Mouse (Mus musculus) midbrain, embryonic 16.5 days (tissue): Measurements from ENCODE around the gene Ric8b. TPM values are rescaled to one million over a fixed set of nuclear protein-coding genes. Genes with fewer than 3 reads are reported as not detected.

Source experiments
- ATAC-seq: fragments of 200-750 bp; cut with Nextera tagmentation; 2 replicates; pipeline ENCODE4 v1.8.0; 2017; ENCODE audit warnings: moderate TSS enrichment
- H3K27ac ChIP-seq: fragments of 300-500 bp; sonication (generic); 2 replicates; pipeline ENCODE4 v1.5.1; 2014; ENCODE audit warnings: mild to moderate bottlenecking, low read length, mixed read lengths
- H3K27me3 ChIP-seq: fragments of 300-500 bp; sonication (generic); 2 replicates; pipeline ENCODE4 v1.6.1; 2014; ENCODE audit warnings: low read depth, low read length, mixed read lengths; ENCODE audit not compliant: control insufficient read depth, insufficient read depth
- H3K36me3 ChIP-seq: fragments of 300-500 bp; sonication (generic); 2 replicates; pipeline ENCODE4 v1.6.1; 2014; ENCODE audit warnings: mild to moderate bottlenecking, low read length, moderate library complexity, mixed read lengths; ENCODE audit not compliant: control insufficient read depth, insufficient read depth
- H3K4me1 ChIP-seq: fragments of 300-500 bp; sonication (generic); 2 replicates; pipeline ENCODE4 v1.6.1; 2014; ENCODE audit warnings: mild to moderate bottlenecking, low read length, mixed read lengths; ENCODE audit not compliant: control insufficient read depth, insufficient read depth
- H3K4me2 ChIP-seq: fragments of 300-500 bp; sonication (generic); 2 replicates; pipeline ENCODE4 v1.6.1; 2014; ENCODE audit warnings: mild to moderate bottlenecking, low read length, mixed read lengths
- H3K4me3 ChIP-seq: fragments of 300-500 bp; sonication (generic); 2 replicates; pipeline ENCODE4 v1.5.1; 2014; ENCODE audit warnings: low read depth, mild to moderate bottlenecking, low read length, moderate library complexity, mixed read lengths
- H3K9ac ChIP-seq: fragments of 300-500 bp; sonication (generic); 2 replicates; pipeline ENCODE4 v1.6.1; 2014; ENCODE audit warnings: low read depth, low read length, mixed read lengths
- H3K9me3 ChIP-seq: fragments of 300-500 bp; sonication (generic); replicated peaks from 2 replicates; pipeline ENCODE4 v1.6.1; 2014; ENCODE audit warnings: mild to moderate bottlenecking, low read length, mixed read lengths; ENCODE audit not compliant: control insufficient read depth, poor library complexity, severe bottlenecking
- WGBS: fragments of 180-500 bp; shearing (Covaris S2); extraction: QIAGEN DNeasy Blood & Tissue Kit; methylation state at CpG from one replicate; pipeline ENCODE4 v1.1.7; 2014; 5-methylcytosine and 5-hydroxymethylcytosine counted together
- polyA plus RNA-seq: library from polyadenylated mRNA; unstranded; fragments of >200 nt; fragmentation: Nextera tagmentation; extraction: Ambion mirVana; gene quantifications from 2 replicates; pipeline ENCODE4 v1.2.1, GENCODE M21; 2015

The Ric8b gene
- polyA plus RNA-seq, 1 experiment from 2014 or later, result 49.3 TPM

GRCm38 (mm10) chr10:85006573-85007310, 89.3 kb downstream of the Ric8b start:
- Histone ChIP-seq H3K4me1 (peaks cover 5% of the 10 kb centered on the region; the same call in 1 of the 2 replicates), H3K9me3 (no peaks in the 10 kb centered on the region), H3K36me3 (0 out of 2 replicates have a peak, but pooled peaks cover 4% of the 10 kb centered on the region), H3K9ac (no peak overlapping the region), H3K27ac (no peak overlapping the region), H3K4me2 (no peak overlapping the region), H3K27me3 (no peaks in the 10 kb centered on the region), H3K4me3 (no peak overlapping the region)
- ATAC-seq, result no peak
- WGBS, result 65% methylated on average over 7 of the region's 7 CpGs

DNA sequence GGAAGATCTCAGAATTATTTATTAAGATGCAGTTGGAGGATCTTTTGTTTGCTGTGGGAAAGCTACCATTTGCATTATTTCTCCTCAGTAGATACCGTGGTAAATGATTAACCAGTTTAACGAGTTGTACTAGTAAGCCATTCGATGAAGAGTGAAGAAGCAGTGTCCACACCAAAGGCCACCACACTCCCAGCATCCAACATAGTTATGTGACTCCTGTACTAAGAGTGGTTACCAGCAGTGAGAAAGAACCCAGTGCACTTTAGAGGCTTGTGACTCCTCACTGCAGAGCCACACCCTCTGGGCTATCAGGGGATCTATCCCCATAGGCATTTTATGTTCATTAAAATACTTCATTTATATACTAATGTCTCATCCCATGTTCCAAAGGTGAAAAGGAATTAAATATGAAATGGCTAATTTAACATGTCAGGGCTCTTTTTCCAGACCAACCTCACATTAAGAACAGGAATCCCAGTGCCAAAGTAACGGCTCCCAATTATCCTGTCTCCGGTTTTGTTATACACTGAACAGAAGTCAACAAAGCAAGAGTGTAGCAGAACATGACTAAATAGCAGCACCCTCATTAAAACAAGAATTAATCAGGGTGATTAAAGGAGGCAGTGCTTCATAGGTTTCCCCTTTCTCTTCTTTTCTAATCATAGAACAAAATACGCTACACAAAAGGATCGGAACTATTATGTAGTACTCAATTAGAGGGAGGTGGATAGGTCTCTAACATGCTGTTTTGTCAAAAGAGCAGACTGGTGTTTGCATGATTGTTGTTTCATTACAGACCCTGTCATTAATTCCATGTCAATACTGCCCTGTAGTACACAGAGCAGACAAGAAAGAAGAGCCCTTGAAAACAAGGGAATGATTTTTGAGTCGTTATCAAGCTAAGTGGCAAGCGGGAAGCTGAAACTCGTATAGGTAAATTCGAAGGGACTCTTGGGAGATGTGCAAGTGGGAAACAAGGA, 90.7 kb downstream of the Ric8b start:
- no peak overlapping the region for H3K4me3 ChIP-seq
- H3K4me2 ChIP-seq, result no peak overlapping the region
- H3K9me3 ChIP-seq, result no peaks in the 10 kb centered on the region
- H3K27ac ChIP-seq, result no peak overlapping the region
- WGBS, result 55% methylated on average over 11 of the region's 11 CpGs
- H3K9ac ChIP-seq, result no peak overlapping the region
- ATAC-seq, result peak; percentile 19; the same call in 1 of the 2 replicates
- H3K4me1 ChIP-seq, result peaks cover 5% of the 10 kb centered on the region; the same call in 1 of the 2 replicates
- H3K27me3 ChIP-seq, result no peaks in the 10 kb centered on the region
- H3K36me3 ChIP-seq, result 0 out of 2 replicates have a peak, but pooled peaks cover 4% of the 10 kb centered on the region

DNA sequence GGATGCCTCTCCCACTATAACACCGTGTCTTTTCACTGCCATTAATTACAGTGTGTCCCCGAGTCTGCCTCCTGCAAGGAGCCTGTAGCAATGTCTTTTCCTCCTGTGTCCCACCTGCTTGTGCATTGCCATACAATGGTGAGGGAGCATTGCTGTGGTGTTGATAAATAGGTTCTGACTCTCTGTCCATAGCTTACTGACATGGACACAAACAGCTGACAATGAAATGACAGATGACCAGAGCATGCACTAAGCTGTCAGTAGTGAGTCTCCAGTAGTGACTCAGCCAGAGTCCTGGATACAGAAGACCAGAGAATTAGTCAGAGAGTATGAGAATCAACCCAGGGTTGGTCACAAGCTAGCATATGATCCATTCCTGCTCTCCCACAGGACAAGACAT, 93.7 kb downstream of the Ric8b start:
- WGBS, result 59% methylated on average over 2 of the region's 2 CpGs
- no peak overlapping the region for H3K9ac ChIP-seq
- no peak overlapping the region for H3K4me3 ChIP-seq
- peaks cover 9% of the 10 kb centered on the region for H3K4me1 ChIP-seq
- ATAC-seq, result no peak
- H3K4me2 ChIP-seq, result no peak overlapping the region
- no peaks in the 10 kb centered on the region for H3K27me3 ChIP-seq
- no peak overlapping the region for H3K27ac ChIP-seq
- H3K36me3 ChIP-seq, result no peaks in the 10 kb centered on the region
- no peaks in the 10 kb centered on the region for H3K9me3 ChIP-seq

DNA sequence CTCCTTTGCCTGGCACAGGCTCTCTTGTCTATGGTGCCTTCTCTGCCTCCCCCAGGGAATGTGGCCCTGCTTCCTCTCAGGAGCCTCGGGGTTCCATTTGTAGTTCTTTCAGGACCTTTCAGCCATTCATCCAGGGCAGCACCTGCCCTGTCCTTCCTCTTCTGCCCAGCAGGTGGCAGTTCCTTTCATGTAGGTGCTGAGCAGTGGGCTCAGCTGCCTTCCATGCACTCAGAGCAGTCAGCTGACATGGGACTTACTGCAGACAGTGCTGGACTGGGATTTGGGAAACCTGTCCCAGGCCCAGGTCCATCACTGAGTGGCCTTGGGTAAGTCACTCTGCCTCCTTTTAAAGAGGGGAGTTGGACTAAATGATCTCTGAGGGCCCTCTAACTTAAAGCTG, 96.0 kb downstream of the Ric8b start:
- H3K9ac ChIP-seq, result no peak overlapping the region
- H3K4me1 ChIP-seq, result peaks cover 4% of the 10 kb centered on the region
- no peaks in the 10 kb centered on the region for H3K27me3 ChIP-seq
- no peaks in the 10 kb centered on the region for H3K9me3 ChIP-seq
- H3K4me2 ChIP-seq, result no peak overlapping the region
- no peak overlapping the region for H3K27ac ChIP-seq
- WGBS, result 10% methylated on average over 1 of the region's 1 CpGs
- ATAC-seq, result peak; percentile 41; the same call in 1 of the 2 replicates
- H3K4me3 ChIP-seq, result no peak overlapping the region
- H3K36me3 ChIP-seq, result peaks cover 2% of the 10 kb centered on the region

GRCm38 (mm10) chr10:85013924-85014428, 96.6 kb downstream of the Ric8b start:
- Histone ChIP-seq H3K27ac (no peak overlapping the region), H3K4me2 (no peak overlapping the region), H3K4me1 (peaks cover 4% of the 10 kb centered on the region), H3K27me3 (no peaks in the 10 kb centered on the region), H3K9ac (no peak overlapping the region), H3K9me3 (no peaks in the 10 kb centered on the region), H3K4me3 (no peak overlapping the region), H3K36me3 (peaks cover 6% of the 10 kb centered on the region)
- 0 out of 2 replicates have a peak, but pooled peaks have one; percentile 15 for ATAC-seq
- WGBS, result 15% methylated on average over 8 of the region's 8 CpGs

- H3K9ac ChIP-seq, result no peak overlapping the region
- H3K9me3 ChIP-seq, result no peaks in the 10 kb centered on the region
- ATAC-seq, result no peak
- peaks cover 4% of the 10 kb centered on the region for H3K4me1 ChIP-seq
- H3K36me3 ChIP-seq, result peaks cover 10% of the 10 kb centered on the region
- H3K27me3 ChIP-seq, result no peaks in the 10 kb centered on the region
- no peak overlapping the region for H3K27ac ChIP-seq
- WGBS, result 14% methylated on average over 9 of the region's 9 CpGs
- no peak overlapping the region for H3K4me3 ChIP-seq
- H3K4me2 ChIP-seq, result no peak overlapping the region
Observed at GRCm38 (mm10) chr10:85014456-85014976, 97.1 kb downstream of the Ric8b start.

DNA sequence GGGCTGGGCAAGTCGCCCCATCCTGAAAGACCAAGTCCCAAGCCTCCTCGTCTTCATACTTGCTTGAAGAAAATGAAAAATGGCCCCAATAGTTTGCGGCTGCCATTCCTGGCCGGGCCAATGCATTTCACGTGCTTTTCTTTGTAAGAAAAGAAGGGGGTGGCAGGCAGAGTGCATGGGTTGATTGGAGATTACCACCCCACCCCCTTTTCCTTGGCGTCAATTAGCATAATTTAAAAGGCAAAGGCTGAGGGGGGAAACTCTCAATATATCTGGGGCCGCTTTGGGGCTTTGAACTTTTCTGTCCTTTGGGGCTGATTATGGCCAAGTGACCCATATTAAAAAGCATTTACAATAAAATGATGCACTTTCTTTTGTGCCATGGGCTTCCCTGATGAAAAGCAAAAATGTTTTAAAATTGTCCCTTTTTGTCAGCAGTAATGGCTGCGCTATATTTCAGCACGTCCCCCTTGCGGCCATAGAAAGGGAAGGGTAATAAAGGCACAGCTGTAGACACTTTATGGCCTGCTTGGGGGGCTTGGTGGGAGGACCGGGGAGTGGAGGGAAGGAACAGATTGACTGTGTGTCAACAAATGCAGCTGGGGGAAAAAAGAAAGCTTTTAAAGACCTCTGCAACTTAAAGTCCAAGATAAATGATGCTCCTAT, 105.4 kb downstream of the Ric8b start:
- 30% methylated on average over 11 of the region's 11 CpGs for WGBS
- ATAC-seq, result peak; percentile 55; the same call in 1 of the 2 replicates
- Histone ChIP-seq H3K4me2 (no peak overlapping the region), H3K9me3 (no peaks in the 10 kb centered on the region), H3K4me1 (peaks cover 8% of the 10 kb centered on the region; the same call in 1 of the 2 replicates), H3K27ac (0 out of 2 replicates have a peak overlapping the region, but pooled peaks have one; percentile 1), H3K36me3 (peaks cover 10% of the 10 kb centered on the region), H3K27me3 (no peaks in the 10 kb centered on the region), H3K4me3 (no peak overlapping the region), H3K9ac (no peak overlapping the region)

DNA sequence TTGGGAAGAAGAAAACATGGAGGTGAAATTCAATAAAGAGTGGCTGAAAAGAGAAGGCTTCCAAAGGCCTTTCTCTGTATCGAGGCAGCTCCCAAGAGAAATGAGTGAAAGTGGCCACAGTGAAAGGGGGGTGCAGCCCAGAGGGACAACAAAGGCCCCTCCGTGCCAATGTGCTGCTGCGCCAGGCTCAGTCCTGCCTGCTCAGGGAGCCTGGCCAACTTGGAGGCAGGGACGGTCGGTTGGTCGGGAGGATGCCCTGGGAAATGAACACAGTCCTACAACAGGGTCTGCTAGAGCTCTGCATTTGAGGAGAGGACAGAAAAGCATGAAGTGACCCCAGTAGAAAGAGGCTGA, 105.9 kb downstream of the Ric8b start:
- ATAC-seq, result peak; percentile 73
- no peak overlapping the region for H3K9ac ChIP-seq
- H3K36me3 ChIP-seq, result peaks cover 10% of the 10 kb centered on the region
- H3K27me3 ChIP-seq, result no peaks in the 10 kb centered on the region
- H3K4me2 ChIP-seq, result no peak overlapping the region
- H3K27ac ChIP-seq, result 0 out of 2 replicates have a peak overlapping the region, but pooled peaks have one; percentile 24
- H3K4me1 ChIP-seq, result peaks cover 8% of the 10 kb centered on the region; the same call in 1 of the 2 replicates
- no peaks in the 10 kb centered on the region for H3K9me3 ChIP-seq
- WGBS, result 33% methylated on average over 6 of the region's 6 CpGs
- H3K4me3 ChIP-seq, result no peak overlapping the region
